Mouse (Mus musculus): Measurements from ENCODE around the gene Rbfox1.

Gene Rbfox1

DNA sequence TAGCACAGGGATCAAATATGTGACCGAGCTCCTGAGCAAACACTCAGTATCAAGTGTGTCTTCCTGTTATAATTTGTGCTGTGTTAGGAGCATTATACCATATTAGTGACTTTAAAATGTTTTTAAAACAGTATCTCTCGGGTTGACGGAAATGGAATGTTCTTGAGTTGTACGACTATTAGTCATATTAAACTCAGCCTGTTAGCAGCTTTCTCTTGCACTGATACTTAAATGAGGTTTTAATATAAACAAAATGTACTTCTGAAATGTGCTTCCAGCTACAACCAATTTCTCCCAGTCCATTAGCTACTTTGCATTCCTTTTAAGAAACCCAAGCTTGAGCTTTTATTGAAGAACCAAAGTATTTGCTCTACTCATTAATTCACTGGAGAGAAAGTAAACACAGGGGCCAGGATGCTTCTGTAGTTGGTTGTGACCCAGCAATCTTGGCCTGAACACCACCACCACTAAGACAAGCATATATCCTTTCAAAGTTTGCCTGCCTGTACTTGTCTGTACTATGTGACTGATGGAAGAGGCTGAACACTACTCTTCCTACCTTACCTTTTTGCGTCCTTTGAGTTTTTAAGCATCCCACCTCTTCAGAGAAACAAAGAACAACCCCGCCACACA lies 944.9 kb downstream of the Rbfox1 start:
- no peak for DNase-seq (ENCODE audit: low spot score)

DNA sequence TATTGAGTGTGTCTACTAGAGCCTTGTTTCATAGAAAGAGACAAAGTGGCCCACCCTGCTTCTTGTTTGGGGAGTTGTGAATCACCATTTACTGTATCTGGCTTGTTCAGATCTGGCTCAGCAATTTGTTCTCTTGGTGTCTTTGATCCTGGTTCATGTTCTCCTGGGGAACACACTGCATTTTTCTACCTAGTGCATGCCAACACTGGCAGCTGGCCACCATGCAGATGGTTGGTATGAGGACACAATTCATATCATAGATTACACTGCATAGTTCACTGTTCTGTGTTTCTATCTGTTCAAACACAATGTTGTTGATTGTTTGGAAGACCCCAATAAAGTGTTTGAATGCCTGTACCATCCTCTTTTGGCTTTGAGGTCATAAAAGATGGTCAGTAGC lies 948.3 kb downstream of the Rbfox1 start:
- DNase-seq (ENCODE audit: low spot score) = peak; percentile 42

DNA sequence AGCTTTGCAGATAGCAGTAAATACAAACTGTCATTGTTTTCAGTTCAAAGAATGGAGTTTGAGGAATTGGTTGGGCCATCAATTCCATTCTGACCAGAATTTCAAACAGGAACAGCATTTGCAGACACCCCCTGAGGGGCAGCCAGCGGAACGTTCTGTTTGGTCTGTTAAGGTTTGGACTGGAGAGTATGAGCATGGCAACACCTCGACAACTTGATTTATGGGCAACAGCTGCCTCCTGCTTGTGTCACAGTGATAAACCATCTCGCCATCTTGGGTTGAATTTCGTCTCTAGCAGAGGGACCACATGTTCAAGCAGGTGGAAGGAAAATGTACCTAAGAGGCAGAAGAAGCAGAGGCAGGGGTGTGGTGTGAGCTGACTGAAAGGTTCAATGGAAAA lies 949.9 kb downstream of the Rbfox1 start:
- no peak for DNase-seq (ENCODE audit: low spot score)

DNA sequence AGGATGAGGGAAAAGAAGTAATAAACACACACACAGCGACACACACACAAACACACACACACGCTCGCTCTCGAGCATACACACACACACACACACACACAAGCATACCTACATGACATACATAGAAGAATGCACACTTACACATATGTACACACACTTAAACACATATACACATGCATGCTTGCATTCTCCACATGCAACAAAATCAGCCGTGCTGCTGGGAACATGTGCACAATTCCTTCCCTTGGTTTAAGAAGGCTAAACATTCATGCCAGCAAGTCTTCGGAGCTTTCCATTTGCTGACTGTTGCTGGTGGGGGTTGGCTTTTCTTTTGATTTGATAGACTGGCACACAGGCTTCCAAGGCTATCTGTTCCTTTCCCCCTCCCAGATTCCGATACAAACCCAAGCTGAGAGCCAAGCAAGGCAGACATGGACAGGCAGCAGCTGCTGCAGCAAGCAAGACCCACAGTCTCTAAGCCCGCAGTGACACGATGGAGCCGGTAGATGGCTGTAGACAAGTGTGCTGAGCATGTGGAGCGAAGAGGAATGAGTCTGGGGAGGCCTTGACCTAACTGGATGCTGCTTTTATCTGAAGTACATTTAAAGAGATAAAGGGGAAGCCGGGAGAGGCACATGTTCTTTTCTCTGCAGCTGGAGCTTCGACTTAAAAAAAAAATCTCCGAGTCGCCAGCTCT lies 954.3 kb downstream of the Rbfox1 start:
- peak; percentile 78 for DNase-seq (ENCODE audit: low spot score)

DNA sequence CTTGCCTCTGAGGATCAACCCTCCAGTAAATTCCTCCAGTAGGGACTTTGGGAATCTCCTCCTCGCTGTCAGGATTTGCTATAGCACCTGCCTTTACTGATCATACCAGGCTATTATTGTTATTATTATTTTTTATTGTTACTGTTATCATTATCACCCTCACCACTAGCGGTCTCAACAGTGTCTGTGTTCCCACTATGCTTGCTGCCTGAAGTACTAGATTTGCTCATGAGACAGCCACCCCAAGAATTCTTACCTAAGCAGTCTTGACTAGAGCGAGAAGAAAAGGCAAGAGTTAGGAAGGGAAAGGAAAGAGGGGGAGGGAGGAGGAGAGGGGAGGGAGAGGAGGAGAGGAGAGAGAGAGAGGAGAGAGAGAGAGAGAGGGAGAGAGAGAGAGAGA lies 954.9 kb downstream of the Rbfox1 start:
- DNase-seq (ENCODE audit: low spot score) = no peak

DNA sequence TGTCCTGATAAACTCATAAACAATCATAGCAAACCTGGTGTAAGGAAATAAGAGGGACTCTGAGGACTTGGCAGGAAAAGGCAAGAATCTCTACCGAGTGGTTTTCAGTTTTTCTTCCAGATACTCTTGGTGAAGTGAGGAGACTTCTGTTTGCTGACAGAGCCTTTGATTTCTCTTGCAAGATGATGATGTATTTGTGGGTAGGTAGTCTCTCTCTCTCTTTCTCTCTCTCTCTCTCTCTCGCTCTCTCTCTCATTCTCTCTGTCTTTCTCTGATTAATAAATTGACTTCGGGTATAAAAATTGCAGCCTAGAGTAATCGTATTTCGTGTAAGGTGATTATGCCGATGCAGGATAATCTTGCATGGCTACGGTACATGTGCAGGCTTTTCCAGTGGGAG lies 955.3 kb downstream of the Rbfox1 start:
- DNase-seq (ENCODE audit: low spot score) = no peak

DNA sequence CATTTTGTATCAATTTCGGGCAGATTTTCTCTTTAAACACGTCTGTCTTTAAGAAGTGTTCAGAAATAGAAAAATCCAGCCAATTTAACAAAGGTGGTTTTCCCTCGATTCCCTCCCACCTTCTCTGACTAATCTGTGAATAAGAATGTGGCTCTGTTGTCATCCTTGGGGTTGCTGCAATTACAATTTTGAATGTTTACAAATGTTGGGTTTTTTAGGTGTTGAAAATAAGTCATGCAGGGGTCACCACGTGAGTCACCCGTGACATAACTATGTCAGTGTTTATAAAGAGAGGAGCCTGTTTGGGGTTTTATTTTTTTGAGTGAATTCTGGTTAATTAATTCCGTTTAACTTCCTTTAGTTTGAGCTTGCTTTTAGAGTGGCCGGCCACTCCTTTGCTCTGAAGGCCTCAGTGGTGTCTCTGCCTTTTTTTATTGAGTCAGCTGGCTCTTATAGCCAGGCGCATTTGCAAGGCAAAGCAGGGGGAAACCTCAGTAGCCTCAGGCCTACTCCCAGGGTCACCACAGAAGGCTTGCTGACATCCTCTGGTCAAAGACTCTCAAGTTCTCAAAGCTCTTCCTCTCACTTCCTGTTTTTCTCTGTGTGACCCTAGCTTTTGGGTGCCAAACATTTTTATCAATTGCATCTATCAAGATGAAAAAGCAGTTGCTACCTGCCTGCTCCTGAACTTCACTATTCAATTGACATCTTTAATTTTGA lies 957.1 kb downstream of the Rbfox1 start:
- no peak for DNase-seq (ENCODE audit: low spot score)

DNA sequence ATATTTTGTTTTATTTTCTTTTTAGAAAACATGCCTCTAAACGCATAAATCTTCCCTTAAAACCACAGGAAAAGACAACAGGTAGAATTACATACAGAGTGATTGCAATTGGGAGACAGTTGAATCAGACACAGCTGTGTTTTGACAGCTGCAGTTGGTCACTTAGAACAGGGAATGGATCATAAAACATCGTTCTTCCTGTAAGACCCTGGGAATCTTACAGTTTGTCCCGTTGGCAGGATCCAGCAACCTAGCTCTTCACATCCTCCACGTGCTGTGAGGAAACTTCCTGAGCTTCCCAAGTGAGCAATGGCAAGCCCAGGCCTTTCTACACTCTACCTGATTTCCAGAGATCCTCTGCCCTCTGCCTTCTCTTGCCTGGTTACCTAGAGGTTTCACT lies 959.5 kb downstream of the Rbfox1 start:
- DNase-seq (ENCODE audit: low spot score) = no peak

DNA sequence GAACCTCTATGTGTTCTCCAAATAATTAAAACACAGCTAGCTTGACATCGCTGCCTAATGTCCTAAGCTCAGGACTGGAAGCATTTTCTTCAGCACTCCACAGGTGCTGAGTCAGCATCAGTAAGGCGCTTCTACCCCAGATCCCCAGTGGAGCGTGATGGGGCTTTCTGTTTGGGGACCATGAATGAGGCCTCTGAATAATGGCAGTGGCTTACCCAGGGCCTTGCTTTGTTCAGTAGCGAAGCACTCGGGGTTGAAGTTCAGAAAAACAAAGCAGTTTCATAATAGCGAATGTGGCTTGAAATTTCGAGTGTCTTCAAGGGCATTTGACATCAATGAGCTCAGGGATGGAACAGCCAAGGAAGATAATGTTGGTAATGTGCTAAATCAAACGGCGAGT lies 966.2 kb downstream of the Rbfox1 start:
- DNase-seq (ENCODE audit: low spot score) = no peak

DNA sequence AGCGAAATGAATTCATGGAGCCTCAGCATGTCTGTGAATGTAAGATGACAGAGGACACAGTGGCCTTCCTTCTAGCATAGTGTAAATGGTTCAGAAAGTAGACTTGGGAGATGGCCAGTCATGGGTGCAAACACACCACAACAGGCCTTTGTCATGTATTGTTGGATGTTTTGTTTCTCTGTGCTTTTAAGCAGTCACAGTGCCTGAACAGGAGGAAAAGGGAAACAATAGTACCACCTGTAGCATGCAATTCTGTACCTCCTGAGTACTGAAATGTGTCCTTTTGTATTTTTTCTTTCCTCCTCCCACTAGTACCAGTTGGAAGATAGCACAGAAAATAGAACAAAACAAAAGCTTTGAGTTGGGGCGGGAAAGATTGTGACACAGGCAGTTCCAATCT lies 968.6 kb downstream of the Rbfox1 start:
- no peak for DNase-seq (ENCODE audit: low spot score)

DNA sequence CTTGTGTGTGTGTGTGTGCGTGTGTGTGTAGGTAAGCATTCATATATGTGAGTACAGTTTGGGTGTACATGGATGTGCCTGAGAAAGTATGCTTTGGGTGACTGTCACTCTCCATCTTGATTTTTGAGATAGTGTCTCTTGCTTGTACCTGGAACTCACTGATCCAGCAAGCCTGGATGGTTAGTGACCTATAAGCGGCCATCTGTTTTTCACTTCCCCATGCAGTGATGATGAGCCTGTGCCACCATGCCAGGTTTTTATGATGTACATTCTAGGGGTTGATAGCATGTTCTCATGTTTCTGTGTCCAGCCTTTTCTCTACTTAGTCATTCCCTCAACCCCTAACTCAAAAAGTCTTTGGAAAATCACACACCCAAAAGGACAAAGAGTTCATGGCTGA lies 976.5 kb downstream of the Rbfox1 start:
- DNase-seq (ENCODE audit: low spot score) = no peak

DNA sequence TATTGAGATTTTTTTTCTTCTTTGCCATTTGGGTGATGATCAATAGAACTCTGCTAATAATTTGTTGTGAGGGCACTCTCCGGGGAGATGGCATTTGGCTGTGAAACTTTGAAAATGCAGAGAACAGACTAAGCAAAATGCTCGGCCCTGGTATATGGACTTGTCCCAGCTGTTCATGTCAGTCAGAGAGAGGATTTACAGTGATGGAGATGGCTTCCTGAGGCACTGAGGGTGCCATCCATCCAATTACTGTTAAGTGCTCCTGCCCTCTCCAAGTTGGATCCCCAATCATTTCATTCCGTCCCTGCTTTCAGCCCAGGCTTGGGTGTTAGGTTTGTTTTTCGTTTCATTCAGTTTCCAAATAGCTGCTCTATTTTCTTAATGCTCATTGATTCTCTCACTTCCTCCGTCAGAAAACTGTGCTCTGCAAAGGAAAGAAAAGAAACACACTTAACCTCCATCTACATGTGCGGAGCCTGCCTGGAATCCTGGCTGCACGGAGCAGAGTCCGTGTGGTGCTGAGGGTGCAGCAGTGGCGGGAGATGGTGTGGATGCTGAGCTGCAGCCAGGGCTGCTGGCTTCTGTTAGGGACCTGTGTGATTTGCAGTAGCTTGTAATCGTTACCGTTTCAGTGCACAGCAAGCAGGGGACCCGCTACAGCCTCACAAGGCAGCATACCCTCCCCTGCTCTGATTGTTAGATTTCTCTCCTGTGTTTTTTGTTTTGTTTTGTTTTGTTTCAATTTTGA lies 997.7 kb downstream of the Rbfox1 start:
- no peak for DNase-seq (ENCODE audit: low spot score)

DNA sequence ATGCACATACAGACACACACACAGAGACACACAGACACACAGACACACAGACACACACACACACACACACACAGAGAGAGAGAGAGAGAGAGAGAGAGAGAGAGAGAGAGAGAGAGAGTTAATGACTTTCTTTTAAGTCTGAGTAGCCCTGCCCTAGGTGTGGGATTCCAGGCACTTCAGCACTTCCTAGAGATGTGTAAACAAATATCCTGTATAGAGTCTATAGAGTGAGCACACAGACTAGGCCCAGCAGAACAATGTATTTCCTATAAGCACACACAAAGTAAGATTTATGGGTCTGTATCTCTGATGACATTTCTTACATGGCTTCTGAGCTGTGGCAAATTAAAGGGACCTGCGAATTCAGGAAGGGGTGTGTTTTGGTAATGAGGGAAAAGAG lies 998.6 kb downstream of the Rbfox1 start:
- DNase-seq (ENCODE audit: low spot score) = no peak

DNA sequence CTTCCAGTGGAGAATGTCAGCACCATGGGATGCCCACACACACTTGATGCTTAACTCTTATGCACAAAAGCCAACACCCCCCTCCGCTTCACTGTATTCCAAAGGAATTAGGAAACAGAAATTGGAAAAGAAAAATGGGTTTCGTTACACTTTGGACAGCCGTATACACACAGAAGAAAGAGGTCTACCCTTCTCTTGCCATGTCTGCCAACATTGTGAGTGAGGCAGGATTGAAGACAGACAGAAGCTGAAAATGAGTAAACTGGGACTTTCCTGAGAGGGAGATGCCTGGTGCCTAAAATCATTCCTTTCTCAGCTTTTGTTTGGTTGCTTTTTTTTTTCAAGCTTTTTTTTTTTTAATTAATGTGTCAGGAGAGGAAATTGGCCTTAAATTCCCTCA lies 1000.5 kb downstream of the Rbfox1 start:
- no peak for DNase-seq (ENCODE audit: low spot score)

DNA sequence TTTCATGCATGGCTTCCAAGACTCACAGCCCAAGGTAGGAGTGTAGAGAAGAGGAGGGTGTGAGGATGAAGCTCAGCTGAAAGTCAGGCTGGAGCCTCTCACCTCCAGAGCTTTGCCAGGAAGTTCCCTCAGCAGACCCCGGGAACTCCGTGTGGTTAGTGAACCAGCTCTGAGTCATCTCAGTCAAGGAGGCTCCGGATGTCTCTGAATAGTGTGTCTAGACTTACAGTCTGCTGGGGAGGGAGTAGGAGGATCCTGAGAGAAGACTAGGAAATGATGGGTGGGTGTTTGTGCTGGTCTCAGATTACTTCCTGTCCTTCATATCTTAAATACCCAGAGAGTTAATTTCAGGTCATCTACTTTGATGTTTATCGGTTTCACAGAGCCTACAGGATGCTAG lies 1004.1 kb downstream of the Rbfox1 start:
- no peak for DNase-seq (ENCODE audit: low spot score)

DNA sequence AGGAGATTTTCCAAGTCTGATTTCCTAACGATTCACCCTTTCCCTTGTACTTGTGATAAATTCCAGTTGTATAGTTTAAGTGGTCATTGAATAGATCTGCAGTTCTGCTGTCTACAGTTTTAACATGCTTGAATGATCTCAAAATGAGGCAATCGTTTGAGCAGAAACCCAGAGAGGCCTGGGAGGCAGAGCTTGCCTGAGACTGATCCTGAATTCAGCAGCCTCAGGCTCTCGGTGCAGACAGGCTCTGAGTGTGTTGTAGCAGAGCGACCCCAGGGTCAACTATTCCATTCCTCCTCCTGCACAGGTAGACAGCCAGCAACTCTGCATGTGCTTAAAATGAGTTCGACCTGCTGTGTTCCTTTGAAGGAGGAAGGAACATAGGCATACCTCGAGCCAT lies 1012.6 kb downstream of the Rbfox1 start:
- DNase-seq (ENCODE audit: low spot score) = no peak

DNA sequence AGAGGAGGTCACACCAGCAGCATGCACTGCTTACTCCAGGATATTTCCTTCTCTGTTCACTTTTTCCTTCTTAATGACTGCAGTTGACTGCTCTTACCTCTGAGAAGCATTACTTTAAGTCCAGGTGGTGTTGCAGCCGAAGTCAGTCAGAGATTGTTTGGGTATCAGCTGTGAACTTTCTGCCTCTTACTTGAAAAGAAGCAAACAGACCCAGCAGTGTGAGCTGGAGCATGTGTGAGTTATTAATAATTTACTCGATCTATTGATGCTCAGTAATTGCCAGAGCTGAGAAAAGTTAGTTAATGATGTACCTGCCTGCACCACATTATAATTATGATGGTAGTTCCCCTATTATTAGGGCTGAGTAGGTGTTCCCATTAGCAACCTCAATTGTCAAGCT lies 1014.9 kb downstream of the Rbfox1 start:
- no peak for DNase-seq (ENCODE audit: low spot score)

DNA sequence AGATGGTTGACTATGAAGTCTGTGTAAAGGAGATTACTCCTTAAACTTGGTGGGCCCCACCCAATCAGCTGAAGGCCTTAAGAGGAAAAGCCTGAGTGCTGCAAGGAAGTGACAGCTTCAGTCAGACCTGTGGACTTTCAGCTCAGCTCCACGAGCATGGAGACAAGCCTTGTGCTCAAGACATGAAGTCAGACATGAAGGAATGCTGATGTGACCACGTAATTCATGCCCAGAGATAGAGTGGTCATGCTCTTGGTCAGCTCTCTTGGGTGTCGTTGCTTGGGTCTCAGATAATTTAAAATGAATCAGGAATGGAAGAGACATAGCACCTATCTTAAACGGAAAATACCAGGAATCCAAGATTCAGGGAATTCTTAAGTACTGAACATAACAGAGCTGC lies 1019.8 kb downstream of the Rbfox1 start:
- DNase-seq (ENCODE audit: low spot score) = no peak

DNA sequence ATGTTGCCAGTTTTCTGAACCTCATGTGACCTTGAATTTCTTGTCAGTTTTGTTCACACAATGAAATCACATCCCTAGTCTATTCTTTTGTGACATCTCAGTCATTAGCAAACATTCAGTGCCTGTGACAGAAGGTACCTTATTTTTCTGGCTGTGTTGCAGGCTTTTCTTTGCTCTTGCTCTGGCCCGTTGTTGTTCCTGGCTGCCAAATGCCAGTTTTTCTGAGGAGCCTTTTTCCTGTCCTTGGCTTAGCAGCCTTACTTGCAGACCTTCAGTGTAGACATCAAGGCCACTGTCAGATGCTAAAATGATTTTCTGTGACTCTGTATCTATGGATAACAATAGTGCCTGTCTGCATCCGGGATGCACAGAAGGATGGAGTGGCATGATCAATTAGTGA lies 1020.8 kb downstream of the Rbfox1 start:
- no peak for DNase-seq (ENCODE audit: low spot score)

DNA sequence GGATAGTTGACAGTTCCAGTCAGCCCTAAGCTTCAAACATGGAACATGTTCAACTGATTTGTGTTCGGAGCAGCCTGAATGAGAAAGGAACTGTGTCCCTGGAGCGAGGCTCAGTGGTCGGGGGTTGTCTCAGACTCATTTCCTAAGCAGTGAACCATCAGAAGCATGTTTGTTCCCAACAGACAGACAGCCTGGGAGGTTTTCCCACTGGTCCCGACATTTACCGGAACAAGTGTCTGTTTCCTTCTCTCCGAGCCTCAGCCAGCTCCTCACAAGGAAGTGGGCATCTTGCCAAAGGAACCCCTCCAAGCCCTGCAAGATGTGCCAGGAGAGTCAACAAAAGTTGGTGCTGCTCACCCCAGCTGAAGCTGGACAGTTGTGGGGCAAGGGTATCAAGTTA lies 1022.4 kb downstream of the Rbfox1 start:
- no peak for DNase-seq (ENCODE audit: low spot score)

DNA sequence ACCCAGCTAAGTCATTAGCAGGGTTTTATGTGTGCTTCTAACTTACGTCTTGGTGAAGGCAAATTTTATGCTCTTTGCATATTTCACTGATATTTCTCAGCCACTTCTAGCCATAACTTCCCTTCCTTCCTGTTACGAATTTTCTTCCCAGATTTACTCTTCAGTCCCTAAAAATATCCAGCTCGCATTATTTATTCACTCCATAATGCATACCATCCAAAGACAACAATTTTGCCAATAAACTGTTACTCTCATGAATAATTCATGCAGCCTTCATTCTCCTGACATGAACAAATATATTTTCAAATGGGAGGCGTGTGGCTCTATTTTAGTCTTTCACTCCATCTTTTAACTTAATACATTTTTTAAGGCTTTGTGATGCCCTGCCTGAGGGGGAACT lies 1029.4 kb downstream of the Rbfox1 start:
- no peak for DNase-seq (ENCODE audit: low spot score)

DNA sequence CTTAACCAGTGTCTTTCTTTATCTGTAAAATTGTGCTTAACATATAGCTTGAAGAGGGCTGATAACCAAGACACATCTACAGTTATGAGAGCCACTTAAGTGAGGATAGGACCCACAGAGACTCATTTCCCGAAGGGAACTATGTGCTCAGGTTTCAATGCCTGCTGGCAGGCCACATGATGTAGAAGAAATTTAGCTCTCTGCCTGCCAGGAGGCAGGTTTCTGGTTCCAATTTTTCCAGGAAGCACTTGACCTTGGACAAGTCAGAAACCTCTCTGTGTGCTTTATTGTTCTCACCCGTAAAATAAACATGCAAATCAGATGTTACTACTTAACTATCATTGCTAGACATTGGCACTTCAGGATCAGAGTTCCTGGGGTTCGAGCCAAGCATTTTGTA lies 1033.5 kb downstream of the Rbfox1 start:
- DNase-seq (ENCODE audit: low spot score) = no peak

DNA sequence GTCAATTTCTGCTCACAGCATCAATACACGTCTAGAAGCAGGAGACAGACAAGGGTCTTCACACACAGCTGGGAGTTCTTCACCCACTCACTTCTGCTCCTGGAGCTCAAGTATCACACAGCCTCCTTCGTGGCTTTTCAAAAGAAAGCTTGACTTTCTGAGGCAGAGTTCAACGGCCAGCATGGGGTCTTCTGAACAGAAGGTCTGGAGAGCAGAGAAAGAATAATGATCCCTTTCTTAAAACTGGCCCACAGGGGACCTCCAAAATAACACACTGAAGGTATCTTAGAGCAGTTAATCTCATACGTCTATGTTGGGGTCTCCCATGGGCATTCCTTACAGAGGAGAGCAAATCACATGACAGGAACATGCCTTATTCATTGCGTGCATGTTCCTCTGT lies 1034.5 kb downstream of the Rbfox1 start:
- DNase-seq (ENCODE audit: low spot score) = no peak

Measured in layer of hippocampus, adult 11-12 months (tissue).